Mouse (Mus musculus) adipocyte (in vitro differentiated cells): ENCODE data around the gene Frmpd4.

Experiments used
- DNase-seq: peaks from one replicate; pipeline ENCODE4 v3.0.0-alpha.2; 2016; ENCODE audit warnings: low spot score

Gene Frmpd4

DNA sequence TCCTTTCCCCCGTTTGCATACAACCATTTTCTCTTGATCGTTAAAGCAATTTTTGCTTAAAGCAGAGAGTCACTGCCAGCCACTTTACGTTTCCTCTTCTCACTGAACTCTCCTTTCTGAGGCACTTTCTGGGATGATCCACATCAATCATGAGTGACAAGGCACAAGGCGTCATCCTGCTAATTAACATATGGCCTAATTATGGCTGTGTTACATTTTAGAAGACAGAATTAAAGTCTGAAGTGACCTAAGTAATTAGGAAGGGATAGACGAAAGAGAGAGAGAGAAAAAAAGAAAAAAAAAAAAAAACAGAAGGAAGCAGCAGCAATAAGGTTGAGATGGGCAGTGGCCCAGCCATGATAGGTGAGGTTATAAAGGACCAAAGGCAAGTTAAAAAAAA lies at the start of gene Frmpd4:
Gene Frmpd4, minus strand, starts transcription at position 101 of the 400 bp plus-strand sequence.
- no peak for DNase-seq

GRCm38 (mm10) chrX:168595193-168595592 lies 18.2 kb upstream of the Frmpd4 start:
- no peak for DNase-seq

DNA sequence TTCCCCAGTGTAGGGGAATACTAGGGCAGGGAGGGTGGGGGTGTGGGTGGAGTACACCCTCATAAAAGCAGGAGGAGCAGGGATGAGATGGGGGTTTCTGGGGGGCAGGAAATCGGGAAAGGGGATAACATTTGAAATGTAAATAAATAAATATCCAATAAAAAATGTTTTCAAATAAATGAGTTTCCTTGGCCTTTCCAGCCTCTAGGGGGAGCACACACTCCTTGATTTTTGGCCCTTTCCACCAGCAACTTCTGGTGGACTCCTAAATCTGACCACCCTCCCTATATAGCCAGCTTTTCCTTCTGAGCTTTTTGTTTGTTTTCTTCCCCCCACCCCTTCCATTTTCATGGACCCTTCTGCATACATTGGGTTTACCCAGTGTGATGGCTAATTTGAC lies 7.3 kb upstream of the Frmpd4 start:
- DNase-seq, result no peak

- no peak for DNase-seq
Observed at GRCm38 (mm10) chrX:168571808-168572207, 5.2 kb downstream of the Frmpd4 start.

DNA sequence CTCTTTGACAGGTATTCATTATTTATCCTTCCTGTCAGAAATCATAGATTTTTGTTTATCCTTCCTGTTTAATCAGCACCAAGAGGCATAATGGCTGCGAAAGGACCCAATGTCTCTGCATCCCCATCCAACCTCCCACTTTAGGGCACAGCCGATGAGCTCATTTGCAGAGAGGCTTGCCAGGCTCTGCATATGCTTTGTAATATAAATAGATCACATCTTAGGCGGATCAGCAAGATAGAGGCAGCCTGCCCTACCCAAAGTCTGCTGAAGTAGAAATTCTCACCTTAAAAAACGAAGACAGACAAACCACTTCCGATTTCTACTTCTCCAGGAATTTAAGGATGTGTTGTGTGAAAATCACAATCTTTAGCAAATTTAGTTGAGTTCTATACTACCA lies 7.8 kb downstream of the Frmpd4 start:
- no peak for DNase-seq

- no peak for DNase-seq
Observed at GRCm38 (mm10) chrX:168505254-168505653, 71.8 kb downstream of the Frmpd4 start.

GRCm38 (mm10) chrX:168455233-168455632 lies 121.8 kb downstream of the Frmpd4 start:
- DNase-seq, result no peak

DNA sequence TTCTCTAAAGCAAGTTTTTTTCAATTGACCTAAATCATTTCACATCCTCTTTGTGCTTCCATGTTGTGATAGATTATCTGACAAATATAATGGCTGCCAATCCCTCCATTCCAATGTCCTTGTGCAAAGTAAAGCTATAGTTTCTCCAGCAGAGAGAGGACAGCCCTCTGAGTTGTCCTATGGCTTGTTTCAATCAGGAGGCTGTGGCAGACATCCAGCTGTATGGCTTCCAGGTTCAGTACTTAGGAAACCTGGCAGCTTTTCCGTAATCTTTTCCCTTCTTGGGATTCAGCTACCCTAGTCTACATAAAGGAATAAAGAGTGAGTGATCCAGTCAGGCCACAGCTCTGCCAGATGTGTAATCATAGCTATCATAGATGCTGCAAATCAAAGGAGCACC lies 145.8 kb downstream of the Frmpd4 start:
- DNase-seq, result peak; percentile 5

DNA sequence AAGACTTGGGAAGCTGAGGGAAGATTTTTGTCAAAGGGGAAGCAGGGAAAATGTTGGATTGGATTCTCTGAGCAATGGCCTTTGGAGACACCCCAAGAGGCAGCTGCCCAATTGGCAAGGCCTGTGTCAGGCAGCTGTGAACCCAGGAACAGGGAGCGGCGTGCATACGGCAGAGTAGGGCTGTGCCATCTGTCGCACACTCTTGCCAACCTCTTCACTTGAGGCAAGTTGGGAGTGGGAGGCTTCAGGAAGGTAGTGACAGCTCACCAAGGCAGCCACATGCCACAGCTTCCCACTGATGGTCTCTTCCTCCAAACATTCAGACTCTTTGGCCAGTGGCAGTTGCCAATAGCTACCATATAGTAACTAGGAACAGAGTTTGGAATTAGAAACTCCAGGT lies 147.2 kb downstream of the Frmpd4 start:
- no peak for DNase-seq

DNA sequence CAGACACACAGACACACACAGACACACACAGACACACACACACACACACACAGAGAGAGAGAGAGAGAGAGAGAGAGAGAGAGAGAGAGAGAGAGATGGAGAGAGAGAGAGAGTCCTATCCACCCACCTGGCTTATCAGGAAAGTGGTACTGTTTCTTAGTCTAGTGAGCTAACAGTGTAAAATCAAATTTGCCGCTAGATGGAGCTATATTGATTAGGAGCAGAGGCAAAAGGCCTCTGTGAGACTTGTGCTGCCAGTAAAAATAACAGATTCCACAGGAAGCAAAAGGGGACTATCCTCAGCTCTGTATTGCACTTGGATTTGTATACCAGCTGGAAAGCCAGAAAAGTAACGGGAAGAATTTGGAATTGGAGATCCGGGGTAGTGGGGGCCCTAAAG lies 161.6 kb downstream of the Frmpd4 start:
- peak; percentile 17 for DNase-seq

DNA sequence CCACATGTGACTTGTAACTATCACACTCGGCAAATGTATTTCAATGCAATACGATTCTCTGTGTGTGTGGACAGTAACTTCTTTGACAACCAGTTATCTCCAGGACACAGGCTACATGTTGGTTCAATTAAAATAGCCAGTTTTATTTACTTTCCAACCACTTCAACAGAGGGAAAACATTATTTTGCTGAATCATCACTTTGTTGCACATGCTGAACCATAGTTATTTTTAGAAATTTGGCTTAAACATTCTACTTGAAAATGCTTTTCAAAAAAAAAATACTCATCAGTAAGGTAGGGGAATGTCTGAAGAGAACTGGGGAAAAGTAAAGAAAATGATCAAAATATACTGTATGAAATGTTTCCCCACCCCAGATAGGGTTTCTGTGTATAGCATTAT lies 173.5 kb downstream of the Frmpd4 start:
- DNase-seq, result no peak

GRCm38 (mm10) chrX:168350431-168350830 lies 226.6 kb downstream of the Frmpd4 start:
- DNase-seq, result no peak

GRCm38 (mm10) chrX:168349320-168350225 lies 227.5 kb downstream of the Frmpd4 start:
- DNase-seq, result no peak

DNA sequence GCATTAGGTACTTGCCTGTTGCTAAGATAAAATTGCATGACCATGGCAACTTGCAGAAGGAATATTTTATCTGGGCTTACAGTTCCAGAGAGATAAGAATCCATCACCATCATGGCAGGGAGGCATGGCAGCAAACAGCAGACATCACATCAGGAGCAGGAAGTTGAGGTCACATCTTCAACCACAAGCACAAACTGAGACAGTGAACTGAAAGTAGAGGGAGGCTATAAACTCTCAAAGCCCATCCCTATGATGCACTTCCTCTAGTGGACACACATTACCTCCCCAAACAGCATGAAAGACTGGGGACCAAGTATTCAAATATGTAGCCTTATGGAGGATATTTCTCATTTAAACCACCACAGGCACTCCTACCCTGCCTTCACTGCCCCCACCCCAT lies 238.8 kb downstream of the Frmpd4 start:
- no peak for DNase-seq

DNA sequence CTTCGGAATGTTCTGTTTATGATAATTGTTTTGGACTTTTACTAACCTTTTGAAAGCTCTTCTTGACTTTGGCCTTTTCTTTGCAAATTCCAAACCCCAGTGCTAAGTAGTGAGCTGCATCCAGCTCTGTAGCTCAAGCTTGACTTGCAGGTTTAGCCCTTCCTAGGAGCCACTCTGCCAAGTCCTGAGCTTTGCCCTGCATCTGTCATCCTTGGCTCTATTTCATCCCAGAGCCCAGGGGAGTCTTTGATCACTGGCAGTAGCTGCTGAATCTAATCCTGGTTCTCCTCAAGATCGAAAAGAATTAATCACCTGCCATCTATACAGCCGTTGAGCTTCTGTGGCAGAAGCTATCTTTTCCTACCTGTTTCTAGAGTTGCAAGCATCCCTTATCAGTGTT lies 251.9 kb downstream of the Frmpd4 start:
- no peak for DNase-seq

DNA sequence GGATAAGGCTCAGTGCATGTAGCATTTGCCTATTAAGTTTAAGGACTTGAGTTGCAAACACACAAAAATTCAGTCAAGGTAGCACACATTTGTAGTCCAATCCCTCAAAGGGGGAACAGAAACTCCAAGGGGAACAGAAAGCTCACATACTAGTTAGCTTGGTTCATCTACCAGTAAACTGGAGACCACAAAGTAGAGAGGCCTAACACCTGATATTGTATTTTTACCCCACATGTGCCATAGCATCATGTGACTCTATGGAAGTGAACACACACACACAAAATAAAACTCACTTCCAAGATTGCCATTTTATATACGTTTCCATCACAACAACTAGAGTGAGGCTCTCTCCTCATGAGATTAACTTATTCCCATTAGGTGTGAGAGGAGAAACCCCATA lies 264.9 kb downstream of the Frmpd4 start:
- no peak for DNase-seq

DNA sequence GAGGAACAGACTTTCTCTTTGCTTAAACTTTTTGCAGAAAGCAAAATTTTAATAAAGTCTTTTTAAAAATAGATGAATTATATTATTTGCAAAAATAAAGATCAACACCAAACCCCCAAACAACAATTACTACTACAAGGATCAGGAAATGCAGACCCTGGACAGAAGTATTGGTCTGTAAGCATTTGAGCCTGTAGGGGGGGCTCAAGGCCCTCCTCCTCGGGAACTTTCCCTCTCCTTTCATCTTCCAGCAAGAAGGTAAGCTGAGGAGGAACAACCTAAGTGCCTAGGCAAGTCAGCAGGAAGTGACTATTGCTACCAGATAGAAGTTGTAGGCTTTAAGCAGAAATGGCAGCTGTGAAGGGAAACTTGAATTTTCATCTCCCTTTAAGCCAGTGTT lies 266.9 kb downstream of the Frmpd4 start:
- no peak for DNase-seq

- DNase-seq, result no peak
Observed at GRCm38 (mm10) chrX:168292506-168292905, 284.5 kb downstream of the Frmpd4 start.

- no peak for DNase-seq
Observed at GRCm38 (mm10) chrX:168207034-168207433, 370.0 kb downstream of the Frmpd4 start.

DNA sequence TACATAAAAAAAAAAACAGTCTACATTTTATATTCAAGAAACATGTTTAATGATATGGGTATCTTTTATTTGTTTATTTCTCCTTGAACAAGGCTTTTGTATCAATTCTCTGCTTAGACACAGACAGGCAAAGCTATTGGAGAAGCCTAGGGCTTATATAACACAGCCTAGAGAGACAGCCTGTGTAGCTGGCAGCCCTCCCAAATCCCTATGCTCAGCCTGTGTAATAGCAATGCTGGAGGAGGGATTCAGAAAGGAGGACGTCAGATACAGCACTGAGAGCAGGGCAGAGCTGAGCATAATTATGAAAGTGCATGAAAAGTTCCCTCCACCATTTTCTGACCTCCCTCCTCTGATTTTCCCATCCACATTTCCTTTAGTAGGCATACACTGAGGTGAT lies 385.1 kb downstream of the Frmpd4 start:
- no peak for DNase-seq

GRCm38 (mm10) chrX:168189563-168189962 lies 387.5 kb downstream of the Frmpd4 start:
- no peak for DNase-seq

GRCm38 (mm10) chrX:168163001-168163400 lies 414.0 kb downstream of the Frmpd4 start:
- no peak for DNase-seq

GRCm38 (mm10) chrX:168158866-168159265 lies 418.2 kb downstream of the Frmpd4 start:
- no peak for DNase-seq

GRCm38 (mm10) chrX:168141051-168141450 lies 436.0 kb downstream of the Frmpd4 start:
- no peak for DNase-seq
